Mouse (Mus musculus): ENCODE measurements at regions not wholly inside any gene's neighbourhood (a gene's known extent, or its start where the extent isn't known, plus 50 kb on each side); places are given as distances from the start of the nearest gene placed in this dataset.

DNA sequence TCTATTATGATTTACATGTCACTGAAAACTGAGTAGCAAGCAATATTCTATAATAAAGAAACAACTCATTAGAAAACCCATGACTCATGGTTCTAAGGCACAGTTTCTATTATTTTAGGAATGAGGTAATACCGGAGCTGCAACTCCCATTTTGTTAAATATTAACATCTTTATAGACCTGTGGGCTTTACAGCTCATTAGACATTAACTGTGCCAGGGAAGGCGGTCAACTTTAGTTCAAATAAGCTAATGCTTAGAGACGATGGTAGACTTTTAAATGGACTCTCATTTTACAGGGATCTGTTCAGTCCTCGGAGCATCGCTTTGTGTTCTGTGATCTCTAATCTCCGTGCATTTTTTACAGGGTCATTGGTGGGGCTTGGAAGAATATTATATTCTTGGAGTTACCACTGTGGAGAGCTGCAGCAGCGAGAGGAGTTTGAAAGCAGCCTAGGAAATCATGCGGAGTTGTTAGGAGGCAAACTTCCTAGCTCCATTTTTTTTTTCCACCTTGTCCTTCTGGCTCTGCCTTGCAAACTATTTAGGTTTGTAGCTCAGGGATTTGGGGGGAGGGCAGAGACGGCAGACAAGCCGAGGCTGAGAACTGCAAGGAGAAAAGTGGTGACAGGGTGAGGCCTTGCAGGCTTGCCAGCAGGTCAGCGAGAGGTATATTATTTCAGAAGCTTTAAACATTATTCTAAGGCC lies 276.2 kb upstream of the Pbx1 start:
- TF ChIP-seq POLR2A (IDR thresholded peaks at IDR 0.05; ENCODE audit: borderline replicate concordance, low read depth, low read length) (no peak), CTCF (IDR thresholded peaks at IDR 0.05; ENCODE audit: low read depth, low read length) (no peak)
